Mouse (Mus musculus) left cerebral cortex, adult 11 months (tissue): ENCODE measurements around the gene Nrip2.
A peak's percentile ranks its signal among the peaks of the same experiment; 100 is the strongest.

Experiments used
- DNase-seq: peaks from one replicate; pipeline ENCODE4 v3.0.0; 2022; ENCODE audit warnings: low spot score

Nrip2 gene

DNA sequence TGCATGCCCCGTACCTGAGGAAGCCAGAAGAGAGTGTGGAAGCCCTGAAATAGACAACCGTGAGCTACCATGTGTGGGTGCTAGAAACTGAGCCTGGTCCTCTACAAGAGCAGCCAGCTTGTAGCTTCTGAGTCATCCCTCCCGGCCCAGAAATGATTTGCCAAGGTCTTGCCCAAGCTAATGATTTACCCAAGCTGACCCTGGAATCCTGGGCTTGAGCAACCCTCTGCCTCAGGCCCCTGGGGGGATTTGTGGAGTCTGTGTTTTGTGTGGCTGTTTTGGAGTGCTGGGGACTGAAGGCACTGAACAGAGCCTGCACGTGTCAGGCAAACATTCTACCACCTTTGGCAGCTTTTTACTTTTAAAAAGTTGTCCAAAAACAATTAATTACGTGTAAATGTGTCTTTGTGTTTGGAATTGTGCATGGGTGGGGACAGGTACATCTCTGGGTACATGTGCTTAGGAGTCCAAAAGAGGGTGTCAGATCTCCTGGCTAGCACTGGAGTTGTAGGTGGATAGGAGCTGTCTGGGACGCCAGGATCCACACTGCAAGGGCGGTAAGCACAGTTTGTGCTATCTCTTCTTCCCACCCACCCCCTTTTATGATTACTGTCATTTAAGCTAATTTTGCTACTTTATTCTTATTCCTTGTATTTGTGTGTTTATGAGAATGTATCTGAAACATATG is 1.4 kb upstream of the Nrip2 start:
- DNase-seq = no peak

DNA sequence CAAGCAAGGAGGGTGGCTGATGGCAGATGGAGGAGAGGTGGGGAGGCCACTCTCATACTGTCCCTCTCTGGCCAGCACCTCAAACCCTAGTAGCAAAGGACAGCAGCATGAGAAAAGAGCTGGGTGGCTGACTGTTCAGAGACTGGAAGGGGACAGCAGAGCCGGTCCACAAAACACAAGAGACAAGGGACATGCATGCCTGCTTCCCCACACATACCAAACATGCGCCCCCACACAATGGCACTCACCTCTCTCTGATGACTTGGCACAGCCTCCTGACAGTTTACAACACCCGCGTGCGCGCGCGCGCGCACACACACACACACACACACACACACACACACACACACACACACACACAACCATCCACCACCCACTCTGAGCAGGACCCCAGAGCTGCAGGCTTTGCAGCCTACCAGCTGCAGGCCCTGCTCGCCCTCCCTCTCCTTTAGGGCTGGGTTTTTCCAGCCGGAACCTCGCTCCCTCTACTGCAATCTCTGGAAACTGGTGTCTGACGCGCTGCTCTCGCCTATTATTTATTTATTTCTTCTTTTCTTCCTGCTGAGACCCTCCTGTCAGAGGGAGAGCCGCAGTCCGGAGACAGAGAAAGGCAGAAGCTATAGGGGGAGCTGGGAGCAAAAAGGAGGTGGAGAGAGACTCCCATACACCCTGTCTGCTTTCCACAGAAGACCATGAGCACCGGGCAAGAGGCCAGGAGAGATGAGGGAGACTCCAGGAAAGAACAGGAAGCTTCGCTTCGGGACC is 507 bp downstream of the Nrip2 start:
- no peak for DNase-seq

DNA sequence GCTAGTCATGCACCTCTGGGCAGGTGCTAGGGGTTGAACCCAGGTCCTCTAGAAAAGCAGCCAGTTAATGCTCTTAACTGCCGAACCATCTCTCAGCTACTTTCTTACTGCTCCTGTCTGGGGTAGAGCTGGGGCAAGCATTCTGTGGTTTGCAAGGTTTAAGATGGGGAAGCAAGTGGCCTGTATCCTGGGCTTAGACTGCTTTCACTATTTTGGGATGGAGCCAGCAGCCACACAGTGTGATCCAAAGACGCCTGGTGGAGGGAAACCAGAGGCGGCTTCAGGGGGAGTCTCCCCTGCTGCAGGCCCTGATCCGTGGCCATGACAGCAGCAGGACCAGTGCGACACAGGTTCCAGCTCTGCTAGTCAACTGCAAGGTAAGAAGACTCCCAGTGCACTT is 5.6 kb downstream of the Nrip2 start:
- no peak for DNase-seq

DNA sequence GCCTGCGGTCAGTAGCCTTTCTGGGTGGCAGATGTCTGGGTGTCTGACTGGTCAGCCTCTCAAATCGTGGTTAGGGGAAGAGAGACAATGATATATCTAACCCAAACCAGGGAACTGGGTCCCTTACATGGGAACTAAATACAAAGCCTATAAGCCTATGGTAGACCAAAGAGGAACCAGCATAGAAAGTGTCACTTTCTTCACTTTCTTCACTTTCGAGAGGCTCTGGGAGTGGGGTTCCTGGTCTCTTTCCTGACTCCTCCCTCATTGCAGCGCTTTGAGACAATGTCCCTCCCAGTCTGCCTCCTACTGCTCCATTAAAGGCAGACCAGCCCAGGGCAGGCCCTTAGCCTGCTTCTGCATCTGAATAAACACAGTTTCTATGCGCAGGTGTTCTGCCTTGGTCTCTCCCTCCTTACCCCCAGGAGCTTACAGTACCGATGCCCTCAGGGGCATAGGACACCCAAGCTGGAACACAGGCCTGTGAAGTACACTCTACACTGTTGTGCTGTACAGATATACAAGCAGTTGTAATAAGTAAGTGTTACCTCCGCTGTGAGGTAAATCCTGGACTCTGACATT is 9.5 kb downstream of the Nrip2 start:
- no peak for DNase-seq

DNA sequence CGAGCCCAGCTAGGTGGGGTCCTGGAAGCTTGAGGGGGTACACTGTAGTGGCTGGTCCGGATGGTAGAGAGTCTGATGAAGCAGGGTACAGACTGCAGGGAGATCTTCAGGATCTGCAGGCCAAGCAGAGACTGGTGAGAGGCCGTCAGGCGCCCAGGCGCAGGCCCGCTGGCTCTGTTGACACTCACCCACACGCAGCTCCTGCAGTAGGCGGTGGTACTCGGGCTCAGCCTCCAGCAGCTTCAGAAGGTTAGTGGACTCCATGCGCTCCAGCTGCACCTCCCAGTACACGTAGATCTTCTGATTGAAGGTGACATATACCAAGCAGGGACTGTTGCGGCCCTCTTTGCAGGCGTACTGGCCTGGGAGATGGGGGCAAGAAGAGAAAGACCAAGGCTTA is 11.2 kb downstream of the Nrip2 start:
- no peak for DNase-seq

DNA sequence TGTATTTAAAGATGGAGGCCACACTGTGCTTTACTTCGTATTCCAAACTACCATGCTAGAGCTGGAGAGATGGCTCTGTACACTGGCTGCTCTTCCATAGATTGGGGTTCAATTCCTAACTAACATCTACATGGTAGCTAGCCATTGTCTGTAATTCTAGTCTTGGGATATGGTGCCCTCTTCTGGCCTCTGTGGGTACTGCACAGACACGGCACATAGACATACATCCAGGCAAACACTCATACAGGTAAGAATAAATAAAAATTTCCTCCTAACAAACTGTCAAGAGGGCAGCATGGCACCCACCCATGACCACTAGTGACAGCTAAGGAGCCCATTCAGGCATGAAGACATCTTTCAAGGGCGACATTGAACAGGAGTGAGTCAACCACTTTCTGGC is 12.0 kb downstream of the Nrip2 start:
- peak; percentile 72 for DNase-seq

DNA sequence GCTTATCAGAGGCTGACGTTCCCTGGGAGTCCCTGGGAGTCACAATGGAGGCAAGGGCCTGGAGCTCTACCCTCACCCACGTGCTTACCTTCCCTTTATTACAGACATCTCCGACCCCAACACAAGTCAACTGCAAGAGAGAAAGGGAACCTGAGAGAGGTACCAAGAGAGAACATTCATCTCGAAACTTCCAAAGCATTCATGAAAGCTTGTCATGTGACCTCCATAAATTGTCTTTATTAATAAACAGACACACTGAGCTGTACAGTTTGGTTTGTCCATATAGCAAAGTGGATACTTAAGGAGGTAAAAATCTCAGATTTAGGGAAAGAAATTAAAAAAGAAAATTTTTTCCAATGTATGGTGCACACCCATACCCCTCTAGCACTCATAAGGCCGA is 17.1 kb downstream of the Nrip2 start:
- DNase-seq = no peak

DNA sequence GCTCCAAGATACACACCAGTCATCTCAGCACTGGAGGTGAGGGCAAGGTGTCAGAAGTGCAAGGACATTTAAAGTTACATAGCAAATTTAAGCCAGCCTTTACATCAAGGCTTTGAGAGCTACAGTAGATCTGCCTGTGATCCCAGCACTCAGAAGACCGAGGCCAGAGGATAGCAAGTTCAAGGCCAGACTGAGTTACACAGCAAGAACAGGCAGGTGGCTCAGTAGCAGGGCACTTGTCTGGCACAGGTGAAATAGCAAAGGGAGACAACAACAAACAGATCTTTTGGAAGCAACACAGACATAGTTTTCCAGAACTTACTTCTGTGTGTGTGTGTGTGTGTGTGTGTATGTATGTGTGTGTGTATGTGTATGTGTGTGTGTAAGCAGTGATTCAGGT is 19.0 kb downstream of the Nrip2 start:
- DNase-seq = no peak

DNA sequence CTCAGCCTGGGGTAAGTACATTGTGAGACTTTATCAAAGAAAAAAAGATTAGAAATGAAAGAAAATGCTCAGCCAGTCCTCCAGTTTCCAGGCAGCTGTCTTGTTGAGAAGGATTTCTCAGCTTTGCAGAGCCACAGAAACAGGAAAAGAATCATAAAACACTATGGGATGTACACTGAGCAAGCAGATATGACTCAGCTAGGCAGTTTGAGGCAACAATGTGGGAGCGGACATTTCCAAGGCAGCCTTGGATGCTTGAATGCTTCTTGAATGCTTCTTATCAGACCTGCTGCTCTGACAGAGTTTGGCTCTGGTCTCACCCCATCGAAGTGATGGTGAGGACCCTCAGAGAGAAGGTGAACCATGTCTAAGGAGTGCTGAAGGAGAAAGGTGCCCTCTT is 21.9 kb downstream of the Nrip2 start:
- DNase-seq = no peak

DNA sequence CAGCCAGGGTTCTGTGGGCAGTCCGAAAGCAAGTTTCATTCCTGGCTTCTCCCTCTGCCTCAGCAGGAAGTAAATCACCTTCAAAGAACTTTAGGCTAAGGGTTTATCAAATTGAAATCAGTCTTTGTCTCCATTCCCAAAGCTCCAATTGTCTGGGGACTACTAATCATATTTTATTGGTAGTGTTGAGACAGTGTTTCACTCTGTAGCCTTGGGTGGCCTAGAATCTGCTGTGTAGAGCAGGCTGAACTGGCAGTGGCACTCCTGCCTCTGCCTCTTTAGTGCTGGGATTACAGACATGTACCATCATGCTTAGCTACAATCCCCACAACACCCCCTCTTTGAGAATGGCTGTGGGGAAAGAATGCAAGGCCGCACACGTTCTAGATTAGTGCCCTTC is 22.4 kb downstream of the Nrip2 start:
- DNase-seq = no peak

DNA sequence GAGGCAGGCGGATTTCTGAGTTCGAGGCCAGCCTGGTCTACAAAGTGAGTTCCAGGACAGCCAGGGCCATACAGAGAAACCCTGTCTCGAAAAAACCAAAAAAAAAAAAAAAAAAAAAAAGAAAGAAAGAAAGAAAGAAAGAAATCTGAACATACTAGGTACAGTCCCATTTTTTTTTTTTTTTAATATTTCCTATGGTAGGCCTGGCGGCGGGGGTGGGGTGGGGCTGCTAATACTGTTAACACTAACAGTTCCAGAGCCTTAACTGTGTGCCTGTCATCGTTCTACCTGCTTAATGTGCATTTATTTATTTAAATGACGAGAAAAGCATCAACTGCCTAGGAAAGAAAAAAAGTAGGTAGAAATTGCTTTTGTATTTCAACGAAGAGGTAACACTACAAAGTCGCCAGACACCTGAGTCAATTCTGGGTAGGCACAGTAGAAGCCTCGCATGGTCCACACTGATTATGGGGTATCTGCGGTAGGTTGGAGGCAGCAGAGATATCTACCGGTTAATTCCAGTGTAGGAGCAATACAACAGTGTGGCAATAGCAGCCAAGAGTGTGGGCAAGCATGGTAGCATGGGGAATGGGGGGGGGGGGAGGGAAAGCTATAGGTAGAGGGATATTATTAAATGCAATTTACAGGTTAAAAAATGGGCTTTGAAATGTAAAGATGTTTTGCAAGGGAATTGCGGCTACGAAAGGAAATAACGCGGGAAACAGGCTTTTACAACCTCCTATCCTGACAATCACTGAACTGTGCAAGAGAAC is 24.6 kb downstream of the Nrip2 start:
- no peak for DNase-seq

DNA sequence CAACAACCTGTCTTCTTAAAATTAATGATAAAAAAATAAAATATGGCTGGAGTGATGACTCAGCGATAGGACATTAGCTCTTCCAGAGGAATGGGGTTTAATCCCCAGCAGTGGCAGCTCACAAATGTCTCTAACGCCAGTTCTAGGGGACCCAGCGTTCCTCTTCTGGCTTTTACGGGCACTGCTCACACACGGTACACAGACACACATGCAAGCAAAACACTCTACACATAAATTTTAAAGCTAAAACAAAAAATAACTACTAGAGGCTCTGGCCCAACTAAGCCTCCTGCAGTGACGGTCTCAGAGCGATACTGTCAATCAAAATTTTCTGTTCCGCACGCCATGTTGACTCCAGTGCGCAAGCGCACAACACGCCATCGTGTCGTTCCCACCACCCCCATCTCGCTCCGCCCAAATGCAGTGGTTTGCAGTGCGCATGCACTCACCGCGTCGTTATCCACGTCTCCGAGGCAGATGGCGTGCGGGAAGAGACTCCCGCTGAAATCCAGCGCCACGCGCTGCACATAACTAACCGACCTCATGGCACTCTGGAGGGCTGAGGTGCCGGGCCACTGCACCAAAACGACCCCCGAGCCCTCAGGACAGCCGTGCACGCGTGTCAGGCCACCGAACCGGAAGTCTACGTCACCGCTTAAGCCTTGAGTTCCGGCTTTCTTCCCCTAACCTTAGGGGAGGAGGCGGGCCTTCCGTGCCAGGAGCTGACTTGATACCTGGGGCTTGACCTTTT is 25.3 kb downstream of the Nrip2 start, which contains the start of gene Itfg2:
Gene Itfg2, minus strand, starts transcription at position 663 of the 751 bp plus-strand sequence.
- DNase-seq = peak; percentile 91

DNA sequence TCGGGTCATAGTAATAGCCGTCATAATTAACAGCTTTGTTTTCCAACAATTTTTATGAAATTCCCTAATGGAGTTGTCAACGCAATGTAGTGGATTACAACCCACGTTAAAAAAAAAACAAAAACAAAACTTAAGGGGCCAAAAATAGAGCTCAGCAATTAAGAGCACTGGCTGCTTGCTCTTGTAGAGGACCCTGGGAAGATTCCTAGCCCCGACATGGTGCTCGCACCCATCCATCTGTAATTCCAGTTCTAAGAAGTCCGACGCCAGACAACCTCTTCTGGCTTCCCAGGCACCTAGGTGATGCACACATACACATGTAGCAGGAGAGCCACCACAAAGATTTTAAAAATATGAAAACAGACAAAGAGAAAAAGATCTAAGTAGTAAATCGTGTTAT is 25.9 kb downstream of the Nrip2 start:
- DNase-seq = no peak

DNA sequence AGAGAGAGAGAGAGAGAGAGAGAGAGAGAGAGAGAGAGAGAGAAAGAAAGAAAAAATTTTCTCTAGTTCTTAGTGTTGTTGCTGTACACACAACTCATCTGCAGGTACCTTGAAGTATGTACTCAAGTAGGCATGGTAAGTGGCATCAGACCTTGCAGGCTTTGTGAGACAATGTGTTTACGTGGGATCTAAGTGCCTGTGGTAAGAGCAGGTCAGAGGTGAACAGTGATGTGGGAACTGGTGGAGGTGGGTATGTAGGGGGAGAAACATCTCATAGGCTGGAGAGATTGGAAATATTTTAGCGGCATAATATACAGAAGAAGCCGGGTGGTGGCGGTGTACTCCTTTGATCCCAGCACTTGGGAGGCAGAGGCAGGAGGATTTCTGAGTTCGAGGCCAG is 28.5 kb downstream of the Nrip2 start:
- DNase-seq = no peak

DNA sequence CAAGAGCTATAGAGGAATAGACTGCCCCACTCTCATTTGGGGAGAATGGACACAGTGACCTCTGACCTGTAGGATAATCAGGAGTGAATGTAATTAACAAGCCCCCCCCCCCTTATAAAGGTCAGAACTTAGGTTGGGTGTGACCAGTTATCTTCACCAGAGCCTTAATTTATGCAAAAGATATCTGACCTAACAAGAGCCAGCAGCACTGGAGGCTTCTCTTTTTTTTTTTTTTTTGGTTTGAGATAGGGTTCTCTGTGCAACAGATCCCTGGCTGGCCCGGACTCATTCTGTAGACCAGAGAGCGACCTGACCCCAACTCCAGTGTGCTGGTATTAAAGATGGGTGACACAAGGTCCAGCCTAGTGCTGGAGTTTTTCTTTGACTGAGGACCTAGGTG is 30.2 kb downstream of the Nrip2 start:
- no peak for DNase-seq

DNA sequence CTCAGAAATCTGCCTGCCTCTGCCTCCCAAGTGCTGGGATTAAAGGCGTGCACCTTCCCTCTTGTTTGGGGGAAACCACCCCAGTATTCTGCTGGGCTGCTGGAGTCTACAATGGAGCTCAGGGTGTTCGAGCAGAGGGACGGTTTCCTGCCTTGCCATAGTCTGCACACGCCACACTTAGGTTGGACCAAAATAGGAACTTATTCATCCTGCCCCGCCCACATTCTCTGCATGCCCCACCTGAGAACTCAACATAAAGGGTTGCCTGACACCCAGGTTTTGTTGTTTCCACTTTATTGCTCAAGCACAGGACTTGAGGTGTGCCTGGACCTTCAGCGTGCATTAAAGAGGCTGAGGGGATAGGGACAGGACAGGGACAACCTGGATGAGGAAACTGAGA is 30.7 kb downstream of the Nrip2 start:
- no peak for DNase-seq

DNA sequence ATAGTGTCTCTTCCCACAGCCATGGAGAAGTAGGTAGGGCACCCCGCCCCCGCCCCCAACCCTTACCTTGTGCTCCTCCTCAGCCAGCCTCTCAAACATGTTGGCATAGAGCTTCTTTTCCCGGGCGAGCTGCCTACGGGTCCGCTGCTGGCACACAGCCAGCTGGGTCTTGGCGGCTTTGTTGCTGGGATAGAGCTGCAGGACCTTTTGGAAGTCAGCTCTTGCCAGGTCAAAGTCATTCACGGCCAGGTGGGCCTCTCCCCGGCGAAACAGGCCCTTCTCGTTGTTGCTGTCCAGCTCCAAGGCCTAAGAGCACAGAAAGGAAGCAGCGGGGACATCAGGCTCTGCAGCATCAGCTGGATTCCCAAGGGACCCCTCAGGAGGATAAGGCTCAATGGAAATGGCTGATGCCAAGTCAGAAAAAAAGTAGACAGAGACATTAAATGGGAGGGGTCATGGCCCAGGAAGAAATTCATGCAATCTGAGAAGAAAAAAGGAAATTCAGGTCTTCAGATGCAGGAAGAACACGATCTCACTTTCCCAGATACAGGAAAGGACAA is 33.3 kb downstream of the Nrip2 start:
- DNase-seq = no peak

DNA sequence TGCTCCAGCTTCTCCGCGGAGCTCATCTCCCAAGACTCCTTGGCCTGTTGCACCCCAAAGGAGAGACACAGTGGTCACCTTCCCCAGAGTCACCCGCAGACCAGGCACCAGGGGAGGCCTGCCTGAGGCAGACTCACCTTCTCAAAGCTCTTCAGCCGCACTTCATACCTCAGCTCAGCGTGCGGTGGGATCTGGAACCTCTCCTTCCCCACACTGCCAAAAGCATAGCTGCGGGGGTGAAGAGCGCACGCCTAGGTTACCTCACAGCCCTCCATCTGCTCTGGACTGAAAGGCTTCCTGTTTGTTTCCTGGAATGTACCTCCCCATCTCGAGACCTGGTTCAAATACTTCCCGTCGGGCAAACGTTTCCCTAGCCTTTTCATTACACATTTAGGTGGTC is 34.5 kb downstream of the Nrip2 start:
- DNase-seq = no peak

DNA sequence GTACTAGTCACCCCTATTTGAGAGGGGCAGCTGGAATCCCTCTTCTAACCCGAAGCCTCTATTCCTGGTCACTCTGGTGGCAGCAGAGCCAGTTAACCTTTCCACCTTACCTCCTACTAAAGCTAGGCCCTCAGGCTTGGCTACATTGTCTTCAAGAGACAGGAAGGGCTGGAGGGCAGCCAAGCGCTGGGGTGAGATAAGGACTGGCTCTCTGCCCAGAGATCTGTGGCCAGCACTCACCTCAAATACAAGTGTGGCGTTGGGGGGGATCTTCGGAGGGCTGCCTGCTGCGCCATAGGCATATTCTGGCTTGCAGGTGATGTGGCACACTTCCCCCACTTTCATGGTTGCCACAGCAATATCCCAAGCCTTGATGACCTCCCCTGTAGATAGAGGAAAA is 36.4 kb downstream of the Nrip2 start:
- DNase-seq = no peak

DNA sequence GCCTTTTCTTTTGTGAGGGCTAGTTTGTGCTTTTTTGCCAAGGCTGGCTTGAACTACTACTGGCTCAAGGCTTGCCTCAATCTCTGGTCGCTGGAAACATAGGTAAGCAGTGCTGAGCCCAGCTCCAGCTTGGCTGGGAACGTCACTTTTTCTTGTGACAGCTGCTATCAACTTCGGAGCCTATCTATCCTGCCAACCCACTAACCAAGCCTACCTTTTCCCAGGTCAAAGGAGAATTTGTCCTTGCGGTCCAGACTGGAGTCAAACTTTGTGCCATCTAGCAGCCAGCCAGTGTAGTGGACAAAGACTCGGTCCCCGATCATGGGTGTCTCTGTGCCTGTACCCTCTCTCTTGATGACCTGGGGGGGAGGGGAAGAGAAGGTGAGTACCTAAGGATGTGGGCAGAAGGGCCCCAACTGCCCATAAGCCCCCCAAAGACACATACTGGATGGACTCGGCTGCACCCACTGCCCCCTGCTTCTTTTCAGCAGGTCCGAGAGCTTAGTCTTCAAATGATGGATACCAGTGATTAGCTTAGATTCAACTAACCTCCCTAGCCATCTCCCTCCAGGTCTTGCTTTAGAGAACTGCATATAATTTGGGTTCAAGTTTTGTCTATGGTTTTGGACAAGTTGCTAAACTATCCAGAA is 37.4 kb downstream of the Nrip2 start:
- DNase-seq = no peak

DNA sequence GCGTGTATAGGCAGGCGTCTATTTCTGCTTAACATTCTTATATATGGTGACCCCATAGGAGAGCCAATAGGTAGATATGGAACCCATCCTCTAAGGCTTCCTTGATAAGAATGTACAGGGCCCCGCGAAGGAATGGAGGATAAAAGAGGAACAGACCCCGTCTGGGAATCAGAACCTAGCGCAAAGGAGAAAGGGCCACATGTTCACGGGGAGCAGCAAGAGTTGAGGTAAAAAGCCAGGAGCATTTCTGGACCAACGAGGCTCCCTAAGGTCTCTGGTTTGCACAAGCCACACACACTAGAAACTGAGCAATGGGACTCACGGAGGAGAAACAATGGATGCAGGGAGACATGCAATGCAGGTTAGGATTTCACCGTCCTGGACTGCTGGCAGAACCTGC is 38.2 kb downstream of the Nrip2 start:
- no peak for DNase-seq
